Mouse (Mus musculus) forebrain, embryonic 16.5 days (tissue): ENCODE data around the gene Olfr1424. TPM values are rescaled to one million over a fixed set of nuclear protein-coding genes. Genes with fewer than 3 reads are reported as not detected.

Source experiments
- ATAC-seq: fragments of 200-750 bp; cut with Nextera tagmentation; 2 replicates; pipeline ENCODE4 v1.8.0; 2017; ENCODE audit warnings: mild to moderate bottlenecking, moderate library complexity
- H3K27ac ChIP-seq: fragments of 300-500 bp; sonication (generic); 2 replicates; pipeline ENCODE4 v1.5.1; 2014; ENCODE audit warnings: low read length, control low read depth
- H3K27me3 ChIP-seq: fragments of 300-500 bp; sonication (generic); replicated peaks from 2 replicates; pipeline ENCODE4 v1.6.1; 2014; ENCODE audit warnings: low read length; ENCODE audit not compliant: control insufficient read depth, insufficient read depth
- H3K36me3 ChIP-seq: fragments of 300-500 bp; sonication (generic); 2 replicates; pipeline ENCODE4 v1.6.1; 2014; ENCODE audit not compliant: control insufficient read depth, insufficient read depth
- H3K4me1 ChIP-seq: fragments of 300-500 bp; sonication (generic); replicated peaks from 2 replicates; pipeline ENCODE4 v1.6.1; 2014; ENCODE audit warnings: low read length; ENCODE audit not compliant: control insufficient read depth, insufficient read depth
- H3K4me2 ChIP-seq: fragments of 300-500 bp; sonication (generic); 2 replicates; pipeline ENCODE4 v1.6.1; 2014; ENCODE audit warnings: mild to moderate bottlenecking, low read length, control low read depth
- H3K4me3 ChIP-seq: fragments of 300-500 bp; sonication (generic); replicated peaks from 2 replicates; pipeline ENCODE4 v1.5.1; 2014; ENCODE audit warnings: mild to moderate bottlenecking, low read length, control low read depth
- H3K9ac ChIP-seq: fragments of 300-500 bp; sonication (generic); replicated peaks from 2 replicates; pipeline ENCODE4 v1.6.1; 2014; ENCODE audit warnings: low read depth, low read length, control low read depth
- H3K9me3 ChIP-seq: fragments of 300-500 bp; sonication (generic); 2 replicates; pipeline ENCODE4 v1.6.1; 2016; ENCODE audit warnings: low read length; ENCODE audit not compliant: control insufficient read depth
- WGBS: fragments of 180-500 bp; shearing (Covaris S2); extraction: QIAGEN DNeasy Blood & Tissue Kit; methylation state at CpG from one replicate; pipeline ENCODE4 v1.1.7; 2014; 5-methylcytosine and 5-hydroxymethylcytosine counted together
- polyA plus RNA-seq: library from polyadenylated mRNA; unstranded; fragments of >200 nt; fragmentation: Nextera tagmentation; extraction: Ambion mirVana; gene quantifications from 2 replicates; pipeline ENCODE4 v1.2.1, GENCODE M21; 2015

Gene Olfr1424
- polyA plus RNA-seq, 1 experiment from 2014 or later = not detected

- H3K9ac ChIP-seq = peak overlapping the region; percentile 93
- no peaks in the 10 kb centered on the region for H3K36me3 ChIP-seq
- peaks cover 10% of the 10 kb centered on the region; the same call in 1 of the 2 replicates for H3K4me1 ChIP-seq
- peak overlapping the region; percentile 71 for H3K4me3 ChIP-seq
- H3K4me2 ChIP-seq = peak overlapping the region; percentile 75
- ATAC-seq = peak; percentile 7
- WGBS = 0% methylated on average over 24 of the region's 24 CpGs
- no peaks in the 10 kb centered on the region for H3K27me3 ChIP-seq
- H3K27ac ChIP-seq = peak overlapping the region; percentile 96
- H3K9me3 ChIP-seq = no peaks in the 10 kb centered on the region
These were observed 52.2 kb downstream of the Olfr1424 start for GRCm38 (mm10) chr19:12010281-12010771.

- peak overlapping the region; percentile 93 for H3K9ac ChIP-seq
- H3K4me1 ChIP-seq = peaks cover 11% of the 10 kb centered on the region
- H3K27me3 ChIP-seq = no peaks in the 10 kb centered on the region
- ATAC-seq = peak; percentile 11
- peak overlapping the region; percentile 71 for H3K4me3 ChIP-seq
- H3K9me3 ChIP-seq = no peaks in the 10 kb centered on the region
- peak overlapping the region; percentile 96 for H3K27ac ChIP-seq
- H3K4me2 ChIP-seq = peak overlapping the region; percentile 75
- 1% methylated on average over 24 of the region's 24 CpGs for WGBS
- no peaks in the 10 kb centered on the region for H3K36me3 ChIP-seq
These were observed 52.8 kb downstream of the Olfr1424 start for GRCm38 (mm10) chr19:12009501-12010280.

Other genes starting within 250 kb of the Olfr1424 start
- gene Stx3, start 243.3 kb downstream of the Olfr1424 start, polyA plus RNA-seq = 10.5 and 14.9 TPM in 2 replicates
- gene Olfr1417, start 223.5 kb downstream of the Olfr1424 start, polyA plus RNA-seq = not detected in 2 replicates
- gene Olfr1418, start 201.6 kb downstream of the Olfr1424 start, polyA plus RNA-seq = not detected in 2 replicates
- not detected in 2 replicates for gene Olfr1419, start 187.6 kb downstream of the Olfr1424 start, polyA plus RNA-seq
- gene Olfr1420, start 176.1 kb downstream of the Olfr1424 start, polyA plus RNA-seq = not detected in 2 replicates
- 20.2 and 20.3 TPM in 2 replicates for gene Patl1, start 150.3 kb downstream of the Olfr1424 start, polyA plus RNA-seq
- 4.1 and 4.3 TPM in 2 replicates for gene Osbp, start 96.7 kb downstream of the Olfr1424 start, polyA plus RNA-seq
- gene Olfr1423, start 21.4 kb downstream of the Olfr1424 start, polyA plus RNA-seq = not detected in 2 replicates
- not detected in 2 replicates for gene Olfr1425, start 15.0 kb upstream of the Olfr1424 start, polyA plus RNA-seq
- not detected in 2 replicates for gene Olfr1426, start 29.3 kb upstream of the Olfr1424 start, polyA plus RNA-seq
- not detected in 2 replicates for gene Olfr1427, start 40.7 kb upstream of the Olfr1424 start, polyA plus RNA-seq
- gene Olfr1428, start 53.2 kb upstream of the Olfr1424 start, polyA plus RNA-seq = not detected in 2 replicates
- gene Olfr76, start 60.5 kb upstream of the Olfr1424 start, polyA plus RNA-seq = not detected in 2 replicates
- not detected in 2 replicates for gene Olfr1555-ps1, start 107.4 kb upstream of the Olfr1424 start, polyA plus RNA-seq
- gene Olfr1431, start 138.0 kb upstream of the Olfr1424 start, polyA plus RNA-seq = not detected in 2 replicates
- gene Olfr1432, start 169.9 kb upstream of the Olfr1424 start, polyA plus RNA-seq = not detected in 2 replicates
- gene Olfr262, start 179.0 kb upstream of the Olfr1424 start, polyA plus RNA-seq = not detected in 2 replicates
- not detected in 2 replicates for gene Olfr235, start 198.3 kb upstream of the Olfr1424 start, polyA plus RNA-seq
- gene Olfr1434, start 217.2 kb upstream of the Olfr1424 start, polyA plus RNA-seq = not detected in 2 replicates
- not detected in 2 replicates for gene Olfr1436, start 236.4 kb upstream of the Olfr1424 start, polyA plus RNA-seq